Mouse (Mus musculus) frontal cortex, postnatal 36 days (tissue): ENCODE results near the gene Dnaaf3.
A peak's percentile ranks its signal among the peaks of the same experiment; 100 is the strongest.

Source experiments
- DNase-seq, 2 experiments: peaks; one replicate each; pipeline ENCODE4 v3.0.0; 2022; ENCODE audit warnings: low spot score in 2 of 2

Gene Dnaaf3

GRCm38 (mm10) chr7:4522292-4522691, 10.0 kb downstream of the Dnaaf3 start:
- DNase-seq: no peak

- DNase-seq: no peak
Observed at GRCm38 (mm10) chr7:4521231-4522003, 10.8 kb downstream of the Dnaaf3 start.

- DNase-seq: no peak
Observed at GRCm38 (mm10) chr7:4518487-4518886, 13.8 kb downstream of the Dnaaf3 start.

- DNase-seq: no peak
Observed at GRCm38 (mm10) chr7:4516332-4517050, 15.8 kb downstream of the Dnaaf3 start, which contains the start of gene Tnnt1. Gene Tnnt1 (minus strand): TSS chr7:4516382.

- no peak for DNase-seq
Observed at GRCm38 (mm10) chr7:4515853-4516252, 16.4 kb downstream of the Dnaaf3 start.

GRCm38 (mm10) chr7:4513829-4514712, 18.2 kb downstream of the Dnaaf3 start:
- DNase-seq: no peak

GRCm38 (mm10) chr7:4513236-4513635, 19.0 kb downstream of the Dnaaf3 start:
- no peak for DNase-seq

GRCm38 (mm10) chr7:4511489-4512224, 20.6 kb downstream of the Dnaaf3 start:
- no peak for DNase-seq

- DNase-seq: peak in 1 of 2 experiments; percentile 25
Observed at GRCm38 (mm10) chr7:4509863-4510608, 22.2 kb downstream of the Dnaaf3 start.

GRCm38 (mm10) chr7:4508739-4509116, 23.5 kb downstream of the Dnaaf3 start:
- no peak for DNase-seq

- peak; percentile 43 to 69 for DNase-seq
Observed at GRCm38 (mm10) chr7:4508062-4508738, 24.1 kb downstream of the Dnaaf3 start.

- DNase-seq: no peak
Observed at GRCm38 (mm10) chr7:4507220-4507619, 25.0 kb downstream of the Dnaaf3 start.

GRCm38 (mm10) chr7:4504646-4505435, 27.4 kb downstream of the Dnaaf3 start:
- DNase-seq: no peak

GRCm38 (mm10) chr7:4503858-4504257, 28.4 kb downstream of the Dnaaf3 start:
- DNase-seq: no peak

- DNase-seq: no peak
Observed at GRCm38 (mm10) chr7:4503100-4503499, 29.2 kb downstream of the Dnaaf3 start.

- DNase-seq: peak; percentile 42 to 87
Observed at GRCm38 (mm10) chr7:4502421-4503090, 29.7 kb downstream of the Dnaaf3 start.

- DNase-seq: peak; percentile 97 to 98
Observed at GRCm38 (mm10) chr7:4501558-4502397, 30.5 kb downstream of the Dnaaf3 start, which contains the start of gene Ppp1r12c. Gene Ppp1r12c (minus strand): TSS chr7:4501680.
